Mouse (Mus musculus): Measurements from ENCODE around the gene Phkb. TPM values are rescaled to one million over a fixed set of nuclear protein-coding genes. Genes with fewer than 3 reads are reported as not detected.
"Not testable (repeated sequence)": the region's sequence is repeated elsewhere in the genome, so short reads cannot be mapped to it uniquely, and the experiment has no call there.

Phkb gene
- polyA plus RNA-seq, 1 experiment, result 16.9 TPM

- H3K27ac ChIP-seq (ENCODE audit: control insufficient read depth, insufficient read depth, low read depth, low read length, poor library complexity), result no peak overlapping the region
- TF ChIP-seq CTCF (IDR thresholded peaks at IDR 0.05; ENCODE audit: control insufficient read depth, insufficient read depth, low read length), result no peak
- no peak for TF ChIP-seq POLR2A (IDR thresholded peaks at IDR 0.05; ENCODE audit: borderline replicate concordance, control insufficient read depth, low read depth, low read length)
Observed at GRCm38 (mm10) chr8:85854220-85855123, 13.7 kb downstream of the Phkb start.

GRCm38 (mm10) chr8:85857227-85857896, 16.6 kb downstream of the Phkb start:
- H3K27ac ChIP-seq (ENCODE audit: control insufficient read depth, insufficient read depth, low read depth, low read length, poor library complexity); H3K4me3 ChIP-seq (replicated peaks; ENCODE audit: control insufficient read depth, low read depth, low read length); H3K4me1 ChIP-seq (ENCODE audit: control insufficient read depth, insufficient read depth, low read length): not testable (repeated sequence)
- WGBS, result 49% methylated on average over 11 of the region's 11 CpGs

More at GRCm38 (mm10) chr8:85854220-85855123, 13.7 kb downstream of the Phkb start:
- 87% methylated on average over 19 of the region's 19 CpGs for WGBS
- Histone ChIP-seq H3K4me1 (ENCODE audit: control insufficient read depth, insufficient read depth, low read length) (no peaks in the 10 kb centered on the region), H3K4me3 (replicated peaks; ENCODE audit: control insufficient read depth, low read depth, low read length) (no peak overlapping the region)

DNA sequence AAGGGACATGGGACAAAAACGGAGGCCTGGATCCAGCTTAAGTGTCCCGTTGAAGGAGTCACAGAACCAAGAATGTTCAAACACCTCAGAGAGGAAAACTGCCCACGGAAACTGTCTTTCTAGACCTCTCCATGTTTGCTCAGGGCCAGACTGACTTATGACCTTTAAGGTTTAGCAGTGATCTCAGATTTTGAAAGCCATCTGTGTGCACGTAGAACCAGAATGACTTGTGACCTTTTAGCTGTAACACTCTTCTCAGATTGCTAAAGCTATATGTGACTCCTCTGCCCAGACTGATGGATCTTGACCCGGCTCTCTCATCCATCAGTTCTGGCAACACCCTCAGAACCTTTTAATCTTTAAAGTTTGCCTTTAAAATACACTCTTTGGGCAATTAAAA, 19.9 kb downstream of the Phkb start:
- no peak overlapping the region for H3K4me3 ChIP-seq (replicated peaks; ENCODE audit: control insufficient read depth, low read depth, low read length)
- WGBS, result 81% methylated on average over 5 of the region's 5 CpGs
- H3K4me1 ChIP-seq (ENCODE audit: control insufficient read depth, insufficient read depth, low read length), result no peaks in the 10 kb centered on the region
- TF ChIP-seq POLR2A (IDR thresholded peaks at IDR 0.05; ENCODE audit: borderline replicate concordance, control insufficient read depth, low read depth, low read length) (no peak), CTCF (IDR thresholded peaks at IDR 0.05; ENCODE audit: control insufficient read depth, insufficient read depth, low read length) (no peak)
- no peak overlapping the region for H3K27ac ChIP-seq (ENCODE audit: control insufficient read depth, insufficient read depth, low read depth, low read length, poor library complexity)

DNA sequence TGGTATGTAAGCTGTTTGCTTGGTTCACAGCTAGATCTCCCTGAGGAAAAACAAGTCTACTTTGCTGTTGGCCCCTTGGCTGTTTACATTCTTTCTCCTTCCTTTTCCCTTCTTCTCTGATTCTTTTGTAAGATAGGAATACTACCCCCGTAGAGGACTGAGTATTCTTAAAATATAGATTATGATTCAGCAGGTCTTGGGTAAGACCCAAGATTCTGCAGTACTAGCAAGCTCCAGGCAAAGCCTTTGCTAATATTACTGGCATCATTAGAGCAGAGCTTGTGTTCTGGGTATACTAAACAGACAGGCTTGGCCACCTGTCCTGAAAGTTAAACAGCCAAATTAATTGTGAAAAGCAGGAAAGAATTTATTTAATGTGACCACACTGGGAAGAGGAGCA, 21.6 kb downstream of the Phkb start:
- no peak overlapping the region for H3K4me3 ChIP-seq (replicated peaks; ENCODE audit: control insufficient read depth, low read depth, low read length)
- no peaks in the 10 kb centered on the region for H3K4me1 ChIP-seq (ENCODE audit: control insufficient read depth, insufficient read depth, low read length)
- TF ChIP-seq POLR2A (IDR thresholded peaks at IDR 0.05; ENCODE audit: borderline replicate concordance, control insufficient read depth, low read depth, low read length) (no peak), CTCF (IDR thresholded peaks at IDR 0.05; ENCODE audit: control insufficient read depth, insufficient read depth, low read length) (no peak)
- no peak overlapping the region for H3K27ac ChIP-seq (ENCODE audit: control insufficient read depth, insufficient read depth, low read depth, low read length, poor library complexity)
- WGBS, result 34% methylated on average over 1 of the region's 1 CpGs

- no peaks in the 10 kb centered on the region; the same call in 1 of the 2 replicates for H3K4me1 ChIP-seq (ENCODE audit: control insufficient read depth, insufficient read depth, low read length)
- 71% methylated on average over 2 of the region's 2 CpGs for WGBS
- H3K4me3 ChIP-seq (replicated peaks; ENCODE audit: control insufficient read depth, low read depth, low read length), result no peak overlapping the region
- no peak overlapping the region for H3K27ac ChIP-seq (ENCODE audit: control insufficient read depth, insufficient read depth, low read depth, low read length, poor library complexity)
- TF ChIP-seq POLR2A (IDR thresholded peaks at IDR 0.05; ENCODE audit: borderline replicate concordance, control insufficient read depth, low read depth, low read length), result no peak
- no peak for TF ChIP-seq CTCF (IDR thresholded peaks at IDR 0.05; ENCODE audit: control insufficient read depth, insufficient read depth, low read length)
Observed at GRCm38 (mm10) chr8:85871660-85872059, 30.9 kb downstream of the Phkb start.

DNA sequence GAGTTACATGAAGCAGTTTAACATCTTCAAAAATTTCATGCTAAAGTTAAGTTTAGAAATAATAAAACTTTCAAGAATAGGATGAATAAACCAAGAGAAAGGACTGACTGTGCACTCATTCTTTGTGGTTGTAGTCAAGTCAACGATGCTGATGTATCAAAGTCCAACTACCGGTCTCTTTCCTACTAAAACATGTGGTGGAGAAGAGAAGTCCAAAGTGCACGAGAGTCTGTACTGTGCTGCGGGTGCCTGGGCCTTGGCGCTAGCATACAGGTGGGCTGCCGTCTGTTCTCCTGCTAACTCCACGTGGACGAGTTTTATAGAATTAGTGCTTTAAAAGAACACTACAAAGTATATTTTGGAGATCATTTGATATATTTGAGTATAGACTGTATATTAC, 37.2 kb downstream of the Phkb start:
- WGBS, result 86% methylated on average over 8 of the region's 8 CpGs
- Histone ChIP-seq H3K4me1 (ENCODE audit: control insufficient read depth, insufficient read depth, low read length) (no peaks in the 10 kb centered on the region; the same call in 1 of the 2 replicates), H3K4me3 (replicated peaks; ENCODE audit: control insufficient read depth, low read depth, low read length) (no peak overlapping the region), H3K27ac (ENCODE audit: control insufficient read depth, insufficient read depth, low read depth, low read length, poor library complexity) (no peak overlapping the region)
- TF ChIP-seq CTCF (IDR thresholded peaks at IDR 0.05; ENCODE audit: control insufficient read depth, insufficient read depth, low read length) (no peak), POLR2A (IDR thresholded peaks at IDR 0.05; ENCODE audit: borderline replicate concordance, control insufficient read depth, low read depth, low read length) (no peak)

DNA sequence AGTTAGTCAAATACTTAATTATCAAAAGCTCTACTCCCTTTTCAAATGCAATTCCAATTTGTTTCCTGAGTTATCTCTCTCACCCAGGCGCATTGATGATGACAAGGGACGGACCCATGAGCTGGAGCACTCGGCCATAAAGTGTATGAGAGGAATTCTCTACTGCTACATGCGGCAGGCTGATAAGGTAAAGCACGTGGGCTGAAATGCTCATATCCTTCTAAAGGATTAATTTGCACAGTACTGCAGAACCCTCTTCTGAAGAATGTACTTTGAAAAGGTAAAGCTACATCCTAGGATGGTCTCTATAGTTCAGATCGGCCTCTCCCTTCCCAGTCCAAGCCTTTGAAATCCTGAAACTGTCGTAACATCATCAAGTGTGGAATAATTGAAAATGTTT, 38.9 kb downstream of the Phkb start:
- Histone ChIP-seq H3K27ac (ENCODE audit: control insufficient read depth, insufficient read depth, low read depth, low read length, poor library complexity) (no peak overlapping the region), H3K4me1 (ENCODE audit: control insufficient read depth, insufficient read depth, low read length) (no peaks in the 10 kb centered on the region), H3K4me3 (replicated peaks; ENCODE audit: control insufficient read depth, low read depth, low read length) (no peak overlapping the region)
- TF ChIP-seq POLR2A (IDR thresholded peaks at IDR 0.05; ENCODE audit: borderline replicate concordance, control insufficient read depth, low read depth, low read length) (no peak), CTCF (IDR thresholded peaks at IDR 0.05; ENCODE audit: control insufficient read depth, insufficient read depth, low read length) (no peak)
- WGBS, result 88% methylated on average over 7 of the region's 7 CpGs

- Histone ChIP-seq H3K27ac (ENCODE audit: control insufficient read depth, insufficient read depth, low read depth, low read length, poor library complexity) (no peak overlapping the region), H3K4me1 (ENCODE audit: control insufficient read depth, insufficient read depth, low read length) (no peaks in the 10 kb centered on the region), H3K4me3 (replicated peaks; ENCODE audit: control insufficient read depth, low read depth, low read length) (no peak overlapping the region)
- 83% methylated on average over 3 of the region's 3 CpGs for WGBS
- TF ChIP-seq POLR2A (IDR thresholded peaks at IDR 0.05; ENCODE audit: borderline replicate concordance, control insufficient read depth, low read depth, low read length) (no peak), CTCF (IDR thresholded peaks at IDR 0.05; ENCODE audit: control insufficient read depth, insufficient read depth, low read length) (no peak)
Observed at GRCm38 (mm10) chr8:85884811-85885210, 44.1 kb downstream of the Phkb start.

Data from bone marrow, adult 2 months (tissue).